Mouse (Mus musculus): ENCODE measurements around the gene Rnaset2a. TPM values are rescaled to one million over a fixed set of nuclear protein-coding genes. Genes with fewer than 3 reads are reported as not detected.
"Not testable (repeated sequence)": the region's sequence is repeated elsewhere in the genome, so short reads cannot be mapped to it uniquely, and the experiment has no call there.

Gene Rnaset2a
- polyA plus RNA-seq, 1 experiment from 2014 or later, result 16.4 TPM

- not testable (repeated sequence) for H3K27me3 ChIP-seq (ENCODE audit: control insufficient read depth, insufficient read depth, low read length); H3K9ac ChIP-seq (replicated peaks; ENCODE audit: low read length); H3K4me2 ChIP-seq (ENCODE audit: low read depth, low read length); DNase-seq (ENCODE audit: low spot score); H3K9me3 ChIP-seq (replicated peaks; ENCODE audit: control insufficient read depth, low read length); H3K4me3 ChIP-seq (ENCODE audit: low read depth, low read length); H3K4me1 ChIP-seq (ENCODE audit: control insufficient read depth, insufficient read depth, low read length); H3K36me3 ChIP-seq (replicated peaks; ENCODE audit: control insufficient read depth, insufficient read depth, low read depth, low read length); H3K27ac ChIP-seq (replicated peaks; ENCODE audit: low read depth, low read length); ATAC-seq (replicated peaks; ENCODE audit: insufficient number of reproducible peaks, low FRiP score, low TSS enrichment, low read depth)
- no CpG with 5 or more reads among the region's 8 CpGs for WGBS
These were observed 8.1 kb upstream of the Rnaset2a start for GRCm38 (mm10) chr17:8155982-8156381.

- not testable (repeated sequence) for ATAC-seq (replicated peaks; ENCODE audit: insufficient number of reproducible peaks, low FRiP score, low TSS enrichment, low read depth); H3K4me1 ChIP-seq (ENCODE audit: control insufficient read depth, insufficient read depth, low read length); H3K27me3 ChIP-seq (ENCODE audit: control insufficient read depth, insufficient read depth, low read length); H3K36me3 ChIP-seq (replicated peaks; ENCODE audit: control insufficient read depth, insufficient read depth, low read depth, low read length); H3K9ac ChIP-seq (replicated peaks; ENCODE audit: low read length); H3K9me3 ChIP-seq (replicated peaks; ENCODE audit: control insufficient read depth, low read length); H3K4me2 ChIP-seq (ENCODE audit: low read depth, low read length); DNase-seq (ENCODE audit: low spot score); H3K27ac ChIP-seq (replicated peaks; ENCODE audit: low read depth, low read length); H3K4me3 ChIP-seq (ENCODE audit: low read depth, low read length)
- 80% methylated on average over 7 of the region's 7 CpGs for WGBS
These were observed 7.1 kb upstream of the Rnaset2a start for GRCm38 (mm10) chr17:8155010-8155409.

- H3K27ac ChIP-seq (replicated peaks; ENCODE audit: low read depth, low read length); H3K27me3 ChIP-seq (ENCODE audit: control insufficient read depth, insufficient read depth, low read length); ATAC-seq (replicated peaks; ENCODE audit: insufficient number of reproducible peaks, low FRiP score, low TSS enrichment, low read depth); H3K36me3 ChIP-seq (replicated peaks; ENCODE audit: control insufficient read depth, insufficient read depth, low read depth, low read length); H3K9me3 ChIP-seq (replicated peaks; ENCODE audit: control insufficient read depth, low read length); H3K4me1 ChIP-seq (ENCODE audit: control insufficient read depth, insufficient read depth, low read length); DNase-seq (ENCODE audit: low spot score): not testable (repeated sequence)
- H3K4me3 ChIP-seq (ENCODE audit: low read depth, low read length), result peak overlapping the region; percentile 42
- peak overlapping the region; percentile 23; the same call in 1 of the 2 replicates for H3K4me2 ChIP-seq (ENCODE audit: low read depth, low read length)
- WGBS, result 17% methylated on average over 4 of the region's 5 CpGs
- peak overlapping the region; percentile 64 for H3K9ac ChIP-seq (replicated peaks; ENCODE audit: low read length)
These were observed 966 bp downstream of the Rnaset2a start for GRCm38 (mm10) chr17:8146931-8147330.

GRCm38 (mm10) chr17:8143802-8144673 is 3.9 kb downstream of the Rnaset2a start:
- not testable (repeated sequence) for ATAC-seq (replicated peaks; ENCODE audit: insufficient number of reproducible peaks, low FRiP score, low TSS enrichment, low read depth); H3K4me2 ChIP-seq (ENCODE audit: low read depth, low read length); H3K4me1 ChIP-seq (ENCODE audit: control insufficient read depth, insufficient read depth, low read length); H3K36me3 ChIP-seq (replicated peaks; ENCODE audit: control insufficient read depth, insufficient read depth, low read depth, low read length); H3K4me3 ChIP-seq (ENCODE audit: low read depth, low read length); DNase-seq (ENCODE audit: low spot score); H3K27ac ChIP-seq (replicated peaks; ENCODE audit: low read depth, low read length); H3K9me3 ChIP-seq (replicated peaks; ENCODE audit: control insufficient read depth, low read length); H3K9ac ChIP-seq (replicated peaks; ENCODE audit: low read length); H3K27me3 ChIP-seq (ENCODE audit: control insufficient read depth, insufficient read depth, low read length)
- WGBS, result 71% methylated on average over 12 of the region's 14 CpGs

- H3K27ac ChIP-seq (replicated peaks; ENCODE audit: low read depth, low read length); DNase-seq (ENCODE audit: low spot score); ATAC-seq (replicated peaks; ENCODE audit: insufficient number of reproducible peaks, low FRiP score, low TSS enrichment, low read depth); H3K4me1 ChIP-seq (ENCODE audit: control insufficient read depth, insufficient read depth, low read length); H3K4me3 ChIP-seq (ENCODE audit: low read depth, low read length); H3K9ac ChIP-seq (replicated peaks; ENCODE audit: low read length); H3K4me2 ChIP-seq (ENCODE audit: low read depth, low read length); H3K9me3 ChIP-seq (replicated peaks; ENCODE audit: control insufficient read depth, low read length); H3K27me3 ChIP-seq (ENCODE audit: control insufficient read depth, insufficient read depth, low read length); H3K36me3 ChIP-seq (replicated peaks; ENCODE audit: control insufficient read depth, insufficient read depth, low read depth, low read length): not testable (repeated sequence)
- WGBS, result 87% methylated on average over 3 of the region's 3 CpGs
These were observed 7.7 kb downstream of the Rnaset2a start for GRCm38 (mm10) chr17:8140210-8140609.

GRCm38 (mm10) chr17:8138116-8138515 is 9.8 kb downstream of the Rnaset2a start:
- H3K4me1 ChIP-seq (ENCODE audit: control insufficient read depth, insufficient read depth, low read length); H3K36me3 ChIP-seq (replicated peaks; ENCODE audit: control insufficient read depth, insufficient read depth, low read depth, low read length); H3K27me3 ChIP-seq (ENCODE audit: control insufficient read depth, insufficient read depth, low read length); H3K4me2 ChIP-seq (ENCODE audit: low read depth, low read length); DNase-seq (ENCODE audit: low spot score); H3K9ac ChIP-seq (replicated peaks; ENCODE audit: low read length); H3K27ac ChIP-seq (replicated peaks; ENCODE audit: low read depth, low read length); H3K9me3 ChIP-seq (replicated peaks; ENCODE audit: control insufficient read depth, low read length); H3K4me3 ChIP-seq (ENCODE audit: low read depth, low read length); ATAC-seq (replicated peaks; ENCODE audit: insufficient number of reproducible peaks, low FRiP score, low TSS enrichment, low read depth): not testable (repeated sequence)
- 90% methylated on average over 5 of the region's 5 CpGs for WGBS

- H3K4me3 ChIP-seq (ENCODE audit: low read depth, low read length); H3K27me3 ChIP-seq (ENCODE audit: control insufficient read depth, insufficient read depth, low read length); H3K9ac ChIP-seq (replicated peaks; ENCODE audit: low read length); H3K4me1 ChIP-seq (ENCODE audit: control insufficient read depth, insufficient read depth, low read length); DNase-seq (ENCODE audit: low spot score); H3K36me3 ChIP-seq (replicated peaks; ENCODE audit: control insufficient read depth, insufficient read depth, low read depth, low read length); H3K27ac ChIP-seq (replicated peaks; ENCODE audit: low read depth, low read length); H3K4me2 ChIP-seq (ENCODE audit: low read depth, low read length); H3K9me3 ChIP-seq (replicated peaks; ENCODE audit: control insufficient read depth, low read length); ATAC-seq (replicated peaks; ENCODE audit: insufficient number of reproducible peaks, low FRiP score, low TSS enrichment, low read depth): not testable (repeated sequence)
- no CpG with 5 or more reads among the region's 6 CpGs for WGBS
These were observed 17.0 kb downstream of the Rnaset2a start for GRCm38 (mm10) chr17:8130849-8131248.

GRCm38 (mm10) chr17:8129578-8129977 is 18.3 kb downstream of the Rnaset2a start:
- not testable (repeated sequence) for H3K27ac ChIP-seq (replicated peaks; ENCODE audit: low read depth, low read length); H3K9me3 ChIP-seq (replicated peaks; ENCODE audit: control insufficient read depth, low read length); H3K27me3 ChIP-seq (ENCODE audit: control insufficient read depth, insufficient read depth, low read length); H3K36me3 ChIP-seq (replicated peaks; ENCODE audit: control insufficient read depth, insufficient read depth, low read depth, low read length); ATAC-seq (replicated peaks; ENCODE audit: insufficient number of reproducible peaks, low FRiP score, low TSS enrichment, low read depth); H3K4me2 ChIP-seq (ENCODE audit: low read depth, low read length); DNase-seq (ENCODE audit: low spot score); H3K4me1 ChIP-seq (ENCODE audit: control insufficient read depth, insufficient read depth, low read length); H3K4me3 ChIP-seq (ENCODE audit: low read depth, low read length); H3K9ac ChIP-seq (replicated peaks; ENCODE audit: low read length)
- WGBS, result 86% methylated on average over 9 of the region's 9 CpGs
